Mouse (Mus musculus) lung, postnatal 0 days (tissue): Measurements from ENCODE around the gene Rnls.

Experiments
- CTCF ChIP-seq: IDR thresholded peaks from 2 replicates; pipeline ENCODE4 v1.5.1; 2016; ENCODE audit warnings: antibody characterized with exemption, mild to moderate bottlenecking
- EP300 ChIP-seq: IDR thresholded peaks from 2 replicates; pipeline ENCODE4 v1.6.1; 2016; ENCODE audit warnings: antibody characterized with exemption, mild to moderate bottlenecking, control low read depth

- peak; percentile 67 for TF ChIP-seq CTCF
- TF ChIP-seq EP300: no peak
Measured at GRCm38 (mm10) chr19:33380386-33380785, 11.7 kb downstream of the Rnls start.
